Mouse (Mus musculus): ENCODE measurements around the gene Lrrc8a.

Lrrc8a gene

DNA sequence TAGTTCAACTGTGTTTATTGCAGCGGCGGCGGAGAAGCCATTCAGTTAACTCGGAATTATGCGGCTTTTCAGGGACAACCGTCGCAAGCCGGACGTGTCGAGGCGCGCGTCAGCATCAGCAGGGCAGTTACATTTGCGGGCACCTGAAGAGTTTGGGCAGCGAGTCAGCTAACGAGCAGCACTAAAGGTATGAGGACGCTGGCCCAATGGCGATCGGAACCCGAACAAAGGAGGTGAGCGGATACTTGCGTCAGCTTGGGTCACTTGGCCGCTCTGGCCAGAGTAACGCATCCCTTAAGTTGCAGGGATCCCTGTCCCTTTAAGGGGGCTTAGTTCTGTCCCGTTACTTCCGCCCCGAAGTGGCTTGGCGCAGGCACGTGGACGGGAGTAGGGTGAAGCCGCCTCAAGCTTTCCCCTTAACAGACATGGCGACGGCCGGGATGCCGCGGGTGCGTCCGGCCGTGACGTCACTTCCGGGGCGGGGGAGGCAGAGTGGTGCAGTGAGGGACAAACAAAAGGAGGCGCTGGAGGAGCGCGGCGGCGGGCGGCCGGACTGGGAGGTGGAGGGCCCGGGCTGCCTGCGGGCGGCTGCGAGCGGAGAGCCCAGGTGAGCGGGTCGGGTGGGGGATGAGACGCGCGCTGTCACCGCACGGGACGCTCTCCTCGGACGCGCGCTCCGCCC, at the start of gene Lrrc8a:
Lrrc8a (plus strand) TSS at position 517 of the 682 bp plus-strand sequence.
- DNase-seq (ENCODE audit: low spot score), result peak; percentile 100

DNA sequence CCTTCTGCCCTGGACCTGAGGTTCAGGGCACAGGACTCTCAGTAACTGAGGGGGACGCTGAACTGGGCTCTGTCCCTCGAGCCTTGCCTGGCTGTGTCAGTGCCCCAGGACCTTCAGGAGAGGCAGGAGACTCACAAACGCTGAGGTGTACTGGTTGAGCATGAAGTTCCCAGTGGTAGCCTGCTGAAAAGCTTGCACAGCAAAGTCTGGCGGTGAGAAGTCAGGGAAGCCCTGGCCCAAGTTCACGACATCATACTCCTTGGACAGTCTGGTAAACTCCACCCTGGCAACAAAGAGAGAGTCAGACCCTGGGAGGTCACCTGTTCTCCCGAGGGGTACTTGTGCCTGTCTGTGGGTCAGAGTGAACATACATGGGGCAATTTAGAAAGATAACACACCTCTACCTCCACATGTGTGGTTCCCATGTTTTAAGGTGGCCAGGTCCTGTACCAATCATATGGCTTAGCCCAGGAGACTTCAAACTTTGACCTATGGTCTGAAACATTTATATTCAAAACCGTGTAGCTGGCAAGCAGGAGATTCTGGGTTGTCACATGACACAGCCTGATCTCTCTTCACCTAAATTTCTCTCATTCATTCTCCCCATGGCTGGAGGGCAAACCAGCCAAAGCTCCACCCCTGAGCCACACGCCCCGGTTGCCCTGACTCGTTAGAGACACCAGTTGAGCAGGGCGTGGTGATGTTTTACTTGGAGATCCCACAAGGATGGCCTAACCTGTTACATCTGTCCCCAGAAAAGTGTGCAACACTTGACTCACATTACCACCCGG, 45.5 kb upstream of the Lrrc8a start:
- no peak for DNase-seq (ENCODE audit: low spot score)

DNA sequence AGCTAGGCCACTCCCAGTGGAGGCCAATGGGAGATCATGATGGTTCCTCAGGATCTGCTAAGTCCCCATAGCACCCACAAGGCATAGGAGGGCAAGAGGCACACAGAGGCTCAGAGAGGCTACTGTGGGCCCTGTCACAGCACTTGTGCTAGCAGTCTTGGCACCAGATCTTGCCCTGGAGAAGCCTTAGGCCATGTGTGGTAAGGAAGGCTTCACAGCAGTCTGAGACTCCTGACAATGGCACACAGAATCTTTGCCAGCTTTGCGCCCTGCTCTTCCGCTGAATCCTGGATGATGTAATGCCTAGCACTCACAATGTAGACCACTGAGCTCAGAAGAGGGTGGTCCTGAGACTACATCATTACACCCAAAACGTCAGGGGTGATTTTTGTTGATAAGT, 42.9 kb upstream of the Lrrc8a start:
- no peak for DNase-seq (ENCODE audit: low spot score)

DNA sequence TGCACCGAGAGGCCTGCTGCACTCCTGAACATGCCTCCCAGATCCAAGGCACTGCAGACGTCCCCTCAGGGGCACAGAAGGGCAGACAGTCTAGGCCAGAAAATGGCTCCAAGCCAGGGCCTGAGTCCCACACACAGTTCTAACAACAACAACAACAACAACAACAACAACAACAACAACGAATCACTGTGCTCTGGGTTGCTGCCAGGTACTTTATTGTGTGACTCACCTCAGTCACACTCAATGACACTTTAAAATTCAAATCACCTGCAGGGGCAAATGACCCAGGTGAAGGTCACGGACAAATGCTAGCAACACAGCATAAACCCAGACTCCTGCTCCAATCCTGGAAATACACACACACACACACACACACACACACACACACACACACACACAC, 39.5 kb upstream of the Lrrc8a start:
- DNase-seq (ENCODE audit: low spot score), result no peak

DNA sequence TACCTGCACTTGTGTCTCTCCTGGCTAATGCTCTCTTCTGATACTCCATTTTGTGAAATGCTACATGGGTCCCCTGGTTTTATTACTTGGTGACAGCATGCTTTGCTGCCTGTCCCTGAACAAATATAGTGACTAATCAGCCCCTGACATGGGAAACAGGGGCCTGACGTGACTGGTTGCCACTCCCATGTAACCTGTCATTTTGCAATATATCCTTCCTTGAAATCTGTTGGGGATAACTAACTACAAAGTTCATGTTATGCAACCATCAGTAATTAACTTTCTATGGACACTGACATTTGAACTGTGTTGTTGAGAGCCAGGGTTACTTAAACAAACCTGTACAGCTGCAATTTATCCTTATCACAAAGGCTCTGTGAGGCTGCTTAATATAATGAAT, 37.5 kb upstream of the Lrrc8a start:
- DNase-seq (ENCODE audit: low spot score), result no peak

DNA sequence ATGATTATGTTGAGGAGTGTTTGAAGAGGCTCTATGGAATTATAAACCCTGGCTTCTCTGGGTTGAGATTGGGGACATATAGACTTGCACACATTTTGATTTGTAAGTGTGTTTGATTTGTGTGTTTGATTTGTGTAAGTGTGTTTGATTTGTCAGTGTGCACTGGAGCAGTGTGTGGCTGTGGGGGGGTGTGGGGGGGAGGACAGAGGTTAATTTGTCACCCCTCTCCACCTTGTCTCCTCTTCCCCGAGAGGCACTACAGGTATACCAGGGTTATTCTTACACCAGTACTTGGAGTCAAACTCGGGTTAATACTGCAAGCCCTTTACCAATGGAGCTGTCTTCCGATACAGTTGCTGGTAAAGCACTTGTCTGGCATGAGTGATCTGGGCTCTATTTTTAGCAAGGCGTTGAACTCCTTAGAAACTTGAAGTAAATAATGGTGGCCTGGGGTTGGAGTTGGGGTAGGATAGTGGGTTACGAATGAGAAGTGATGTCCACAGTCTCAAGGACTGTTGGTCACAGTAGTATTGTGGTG, 37.1 kb upstream of the Lrrc8a start:
- no peak for DNase-seq (ENCODE audit: low spot score)

DNA sequence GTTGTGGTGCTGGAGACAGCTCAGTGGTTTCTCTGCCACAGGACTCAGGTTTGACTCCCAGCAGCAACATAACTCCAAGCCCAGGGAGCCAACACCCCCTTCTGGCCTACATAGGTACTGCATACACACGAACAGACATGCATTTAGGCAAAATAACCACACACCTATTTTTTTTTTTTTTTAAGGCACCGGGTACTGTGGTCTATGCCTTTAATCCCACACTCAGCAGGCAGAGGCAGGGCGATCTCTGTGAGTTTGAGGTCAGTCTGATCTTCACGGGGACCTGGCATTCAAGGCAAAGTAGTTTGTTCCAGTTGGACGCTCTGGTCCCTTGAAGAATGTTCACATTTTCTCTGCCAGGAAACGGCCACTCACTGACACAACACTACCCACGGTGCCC, 34.1 kb upstream of the Lrrc8a start:
- peak; percentile 56 for DNase-seq (ENCODE audit: low spot score)

DNA sequence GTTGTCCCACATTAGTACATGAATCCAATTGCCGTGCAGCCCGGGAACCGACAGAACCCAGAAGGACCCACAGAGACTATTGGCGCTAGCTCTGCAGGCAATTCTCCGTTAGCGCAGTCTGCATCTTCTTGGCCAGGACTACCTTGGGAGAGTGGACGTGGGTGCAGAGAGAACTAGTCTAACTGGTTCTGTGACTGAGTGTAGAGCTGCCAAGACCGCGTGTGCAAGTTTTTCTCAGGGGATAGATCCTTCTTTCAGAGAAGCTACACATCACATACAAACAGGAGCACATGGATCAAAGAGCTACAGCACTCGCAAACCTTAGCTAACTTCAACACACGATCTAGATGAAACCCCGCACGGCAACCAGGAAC, 32.3 kb upstream of the Lrrc8a start:
- DNase-seq (ENCODE audit: low spot score), result no peak

DNA sequence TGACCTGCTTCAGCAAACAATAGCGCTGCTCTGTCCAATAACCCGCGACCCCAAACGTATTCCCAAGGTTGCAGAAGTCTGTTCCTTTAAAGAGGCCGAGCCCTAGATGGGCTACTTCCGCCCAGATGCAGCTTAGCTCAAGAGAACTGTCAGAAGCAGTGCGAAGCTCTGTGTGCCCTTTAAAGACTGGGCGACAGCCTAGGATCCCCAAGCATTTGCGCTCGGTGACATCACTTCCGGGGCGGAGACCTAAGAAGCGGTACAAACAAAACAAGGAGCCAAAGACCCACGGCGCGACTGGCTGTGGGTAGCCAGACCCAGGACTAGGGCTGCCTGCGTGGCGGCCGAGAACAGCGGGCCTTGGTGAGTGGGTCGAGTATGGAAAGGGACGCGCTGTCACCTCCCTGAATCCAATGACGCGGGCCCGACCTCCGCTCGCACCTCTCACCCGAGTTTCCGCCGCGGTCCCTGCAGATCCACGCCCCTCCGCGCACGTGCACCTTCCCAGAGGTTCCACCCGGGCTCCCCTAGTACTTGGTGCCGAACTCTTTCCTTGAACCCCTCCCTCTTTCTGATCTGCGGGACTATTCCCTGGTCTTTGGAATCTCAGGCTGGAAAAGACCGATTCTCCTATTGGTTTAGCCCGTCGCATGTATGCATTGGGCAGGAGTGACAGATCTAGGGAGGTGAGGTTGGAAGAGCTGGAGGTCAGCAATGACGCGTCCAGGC, 31.7 kb upstream of the Lrrc8a start, which contains the start of gene Kyat1:
Kyat1 (minus strand) TSS at position 219 of the 729 bp plus-strand sequence.
- DNase-seq (ENCODE audit: low spot score), result peak; percentile 95

DNA sequence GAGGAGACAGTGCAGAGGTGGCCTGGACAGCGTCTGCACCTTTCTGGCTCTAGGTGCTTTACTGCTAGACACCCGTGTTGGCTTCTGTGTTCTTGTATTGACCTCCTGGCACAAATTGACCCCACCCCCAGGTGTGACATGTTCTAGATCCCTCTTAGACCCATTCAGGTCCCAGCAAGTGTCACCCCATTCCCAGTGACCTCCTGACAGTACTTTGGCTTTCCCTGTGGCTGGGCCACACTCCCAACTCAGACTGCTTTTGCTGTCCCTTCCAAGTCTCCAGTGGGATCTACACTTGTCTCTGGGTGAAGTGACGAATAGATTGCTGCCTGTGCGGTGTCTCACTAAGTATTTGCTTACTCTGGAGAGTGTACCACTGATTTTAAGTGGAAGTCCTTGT, 30.1 kb upstream of the Lrrc8a start:
- no peak for DNase-seq (ENCODE audit: low spot score)

DNA sequence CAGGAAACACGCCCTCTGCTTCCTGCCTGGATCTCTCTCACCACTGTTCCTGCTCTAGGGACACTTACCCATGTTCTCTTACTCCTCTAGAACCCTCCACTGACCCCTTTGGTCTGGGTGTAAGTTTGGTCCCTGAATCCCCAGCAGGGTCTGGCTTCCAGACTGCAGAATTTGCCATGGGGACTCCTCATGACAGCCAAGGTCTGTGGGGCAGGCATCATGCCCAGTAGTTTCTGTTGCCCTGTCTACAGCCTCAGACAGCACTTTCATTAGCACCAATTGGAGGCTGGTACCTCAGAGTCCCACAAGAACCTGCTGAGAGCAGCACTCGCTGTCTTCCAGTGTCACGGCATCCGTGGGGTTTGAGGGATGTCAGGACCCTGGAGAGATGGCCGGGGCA, 29.6 kb upstream of the Lrrc8a start:
- DNase-seq (ENCODE audit: low spot score), result no peak

DNA sequence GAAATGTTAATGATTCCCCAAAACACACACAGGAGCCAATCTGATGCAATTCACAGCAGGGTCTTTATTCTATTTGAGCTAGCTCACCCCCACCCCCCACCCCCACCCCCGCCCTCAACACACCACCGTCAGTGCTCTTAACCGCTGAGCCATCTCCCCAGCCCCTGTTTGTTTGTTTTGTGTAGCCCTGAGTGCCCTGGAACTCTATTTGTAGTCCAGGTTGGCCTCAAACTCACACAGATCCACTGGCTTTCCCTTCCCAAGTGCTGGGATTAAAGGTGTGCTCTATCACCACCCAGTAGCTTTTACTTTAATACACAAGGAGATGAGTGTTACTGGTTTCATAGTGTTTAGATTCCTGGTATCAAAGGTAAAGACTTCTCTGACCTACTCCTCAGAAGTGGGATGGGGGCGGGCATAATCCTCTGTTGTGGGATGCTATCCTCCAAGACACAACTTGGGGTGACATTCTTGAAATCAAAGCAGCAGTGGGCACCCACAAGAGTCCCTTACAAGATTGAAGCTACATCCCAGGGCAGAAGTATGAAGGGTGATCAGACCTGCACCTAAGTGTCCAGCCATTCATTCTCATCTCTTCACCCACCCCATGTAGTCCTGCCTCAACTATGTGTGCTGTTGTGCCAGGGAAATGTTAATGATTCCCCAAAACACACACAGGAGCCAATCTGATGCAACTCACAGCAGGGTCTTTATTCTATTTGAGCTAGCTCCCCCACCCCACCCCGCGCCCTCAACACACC, 25.9 kb upstream of the Lrrc8a start:
- no peak for DNase-seq (ENCODE audit: low spot score)

DNA sequence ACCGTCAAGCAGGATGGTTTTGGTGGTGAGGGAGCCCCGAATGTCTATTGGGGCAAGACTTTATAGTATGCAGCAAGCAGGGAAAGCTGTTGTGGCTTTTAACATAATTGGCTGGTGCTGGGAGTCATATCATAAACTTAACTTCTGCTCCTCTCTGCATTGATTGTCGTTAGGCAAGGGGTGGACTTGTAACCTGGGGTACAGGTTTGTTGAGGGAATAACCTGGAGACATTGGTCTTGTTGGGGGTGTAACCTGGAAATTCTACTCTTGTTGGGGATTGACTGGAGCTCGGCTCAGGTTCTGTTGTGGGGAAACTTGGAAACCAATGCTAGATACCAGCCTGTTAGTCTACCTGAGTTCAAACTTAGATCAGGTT, 25.4 kb upstream of the Lrrc8a start:
- no peak for DNase-seq (ENCODE audit: low spot score)

DNA sequence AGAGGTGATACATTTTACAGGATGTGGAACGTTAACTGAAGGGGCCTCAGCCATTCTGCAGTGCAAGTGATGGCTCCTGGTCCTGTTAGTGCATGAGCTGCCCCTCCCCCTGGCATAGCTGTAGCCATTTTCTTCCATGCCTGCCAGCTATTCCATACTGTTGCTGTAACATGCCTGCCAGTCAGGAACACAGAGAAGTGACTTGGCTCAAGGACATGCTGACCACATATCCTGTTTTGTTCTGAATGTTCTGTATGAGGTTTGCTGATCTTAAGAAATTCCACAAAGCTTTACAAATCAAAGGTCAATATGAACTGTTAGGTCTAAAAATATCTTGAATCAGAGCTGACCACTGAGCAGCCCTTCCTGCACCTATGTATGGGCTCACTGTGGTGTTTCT, 24.6 kb upstream of the Lrrc8a start:
- no peak for DNase-seq (ENCODE audit: low spot score)

DNA sequence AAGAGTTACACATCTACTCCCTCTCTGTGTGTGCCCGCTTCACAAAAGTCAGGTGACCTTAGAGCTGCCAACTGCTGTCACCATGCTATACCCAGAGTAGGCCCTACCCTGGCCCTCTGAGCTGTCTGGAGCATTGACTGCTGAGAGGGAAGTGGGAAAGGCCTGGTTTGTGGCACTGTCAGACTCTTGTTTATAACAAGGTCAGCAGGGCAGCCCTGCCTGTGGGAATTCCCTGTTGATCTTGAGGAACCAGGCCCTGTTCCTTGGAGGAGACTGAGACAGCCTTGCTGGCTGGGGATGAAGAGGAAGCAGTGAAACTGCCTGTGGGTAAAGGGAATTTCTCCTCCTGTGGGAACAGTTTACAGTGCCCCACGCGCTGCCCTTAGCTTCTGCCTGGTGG, 22.8 kb upstream of the Lrrc8a start:
- DNase-seq (ENCODE audit: low spot score), result no peak

DNA sequence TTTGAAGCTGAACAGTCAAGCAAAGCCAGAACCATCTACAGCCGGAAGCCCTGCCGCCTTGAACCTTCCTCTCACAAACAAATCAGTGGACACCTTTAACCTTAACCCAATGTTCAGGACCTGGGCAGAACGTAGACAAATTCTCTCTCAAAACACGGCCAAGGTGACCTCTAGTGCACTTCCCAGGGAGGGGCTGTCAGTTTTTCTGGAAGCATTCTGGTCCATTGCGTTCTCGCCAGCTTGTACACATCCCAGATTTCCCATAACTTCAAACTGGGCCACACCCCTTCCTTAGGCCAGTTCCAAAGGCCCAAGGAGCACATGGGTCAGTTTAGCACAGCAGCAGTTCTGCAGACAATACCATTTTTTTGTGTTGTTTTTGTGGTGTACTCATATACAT, 22.0 kb upstream of the Lrrc8a start:
- DNase-seq (ENCODE audit: low spot score), result no peak

DNA sequence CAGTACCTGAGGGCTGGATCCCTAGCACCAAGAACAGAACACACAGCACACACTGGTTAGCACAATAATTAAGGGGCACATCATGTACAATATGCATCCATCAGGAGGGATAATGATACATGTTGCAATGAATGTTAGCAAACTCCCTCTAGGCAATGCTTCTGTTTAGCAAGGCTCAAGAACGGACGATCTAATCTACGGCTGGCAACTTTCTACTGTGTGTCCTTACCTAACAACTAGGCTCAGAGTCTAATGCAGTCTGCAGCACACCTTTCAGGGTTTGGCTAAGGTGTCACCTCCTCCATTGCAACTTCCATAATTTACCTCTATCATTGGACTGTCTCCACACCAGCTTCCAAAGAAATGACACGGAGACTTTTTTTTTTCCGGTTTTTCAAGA, 21.2 kb upstream of the Lrrc8a start:
- no peak for DNase-seq (ENCODE audit: low spot score)

DNA sequence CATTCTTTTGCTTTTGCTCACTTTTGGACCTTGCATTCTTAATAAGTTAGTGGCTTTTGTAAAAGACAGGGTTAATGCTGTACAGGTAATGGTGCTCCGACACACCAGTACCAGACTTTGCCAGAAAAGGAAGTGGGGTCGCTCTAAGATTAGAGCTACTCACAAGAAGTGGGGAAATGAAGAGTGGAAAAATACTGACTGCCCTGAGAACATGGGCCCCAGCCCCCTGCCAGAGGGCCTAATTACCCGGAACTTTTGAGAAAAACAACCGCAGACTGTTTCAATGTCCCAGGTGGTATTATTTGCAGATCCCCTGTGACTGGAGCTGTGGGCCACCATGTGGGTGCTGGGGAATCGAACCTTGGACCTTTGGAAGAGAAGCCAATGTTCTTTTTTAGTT, 1.9 kb upstream of the Lrrc8a start:
- DNase-seq (ENCODE audit: low spot score), result no peak

DNA sequence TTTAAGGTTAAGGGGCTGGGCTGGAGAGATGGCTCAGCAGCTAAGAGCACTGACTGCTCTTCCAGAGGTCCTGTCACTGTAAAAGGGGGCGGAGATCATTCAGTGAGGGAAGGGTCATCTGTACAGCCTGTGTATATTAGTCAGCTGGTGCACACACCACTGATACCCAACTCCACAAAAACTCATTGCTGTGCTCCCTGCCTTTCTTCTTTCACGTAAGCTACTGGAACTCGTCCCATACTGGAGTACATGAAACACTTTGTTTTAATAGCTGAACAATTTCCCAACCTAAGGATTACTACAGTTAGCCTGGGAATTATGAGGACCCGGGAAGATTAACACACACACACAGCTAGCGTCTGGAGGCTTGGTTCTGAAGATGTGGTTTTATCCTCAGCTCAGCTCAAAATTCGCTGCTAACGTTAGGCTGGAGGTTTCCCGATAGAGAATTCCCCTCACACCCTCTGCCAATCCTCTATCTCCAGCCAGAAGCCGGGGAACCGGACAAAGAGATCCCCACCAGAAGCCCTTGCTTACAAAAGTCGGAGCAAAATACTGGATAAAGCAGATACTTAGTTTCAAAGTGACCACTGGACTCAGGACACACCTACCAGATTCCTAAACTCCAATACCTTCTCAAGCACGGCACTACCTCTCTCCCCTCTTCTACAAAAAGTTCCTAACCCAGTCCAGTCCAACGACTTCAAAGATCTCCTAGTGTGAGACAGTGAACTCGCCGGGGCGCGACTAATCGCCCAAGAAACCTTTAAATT, 903 bp upstream of the Lrrc8a start:
- DNase-seq (ENCODE audit: low spot score), result no peak

DNA sequence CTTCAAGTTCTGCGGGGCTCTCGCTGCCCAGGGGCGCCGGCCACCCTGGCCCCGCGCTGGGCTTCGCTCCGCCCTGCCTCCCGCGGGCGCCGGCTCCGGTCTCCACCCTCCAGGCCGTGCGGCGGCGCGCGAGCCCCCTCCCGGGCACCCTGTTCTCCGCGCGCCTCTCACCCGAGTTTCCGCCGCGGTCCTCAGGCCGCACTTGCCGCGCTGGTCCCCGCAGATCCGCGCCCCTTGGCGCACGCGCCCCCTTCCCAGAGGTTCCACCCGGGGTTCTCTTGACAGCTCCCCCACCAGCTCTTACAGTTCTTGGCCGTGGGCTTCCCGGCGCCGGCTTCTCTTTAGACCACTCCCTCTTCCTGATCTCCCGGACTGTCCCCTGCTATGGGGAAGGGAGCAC, 366 bp downstream of the Lrrc8a start:
- DNase-seq (ENCODE audit: low spot score), result peak; percentile 60

DNA sequence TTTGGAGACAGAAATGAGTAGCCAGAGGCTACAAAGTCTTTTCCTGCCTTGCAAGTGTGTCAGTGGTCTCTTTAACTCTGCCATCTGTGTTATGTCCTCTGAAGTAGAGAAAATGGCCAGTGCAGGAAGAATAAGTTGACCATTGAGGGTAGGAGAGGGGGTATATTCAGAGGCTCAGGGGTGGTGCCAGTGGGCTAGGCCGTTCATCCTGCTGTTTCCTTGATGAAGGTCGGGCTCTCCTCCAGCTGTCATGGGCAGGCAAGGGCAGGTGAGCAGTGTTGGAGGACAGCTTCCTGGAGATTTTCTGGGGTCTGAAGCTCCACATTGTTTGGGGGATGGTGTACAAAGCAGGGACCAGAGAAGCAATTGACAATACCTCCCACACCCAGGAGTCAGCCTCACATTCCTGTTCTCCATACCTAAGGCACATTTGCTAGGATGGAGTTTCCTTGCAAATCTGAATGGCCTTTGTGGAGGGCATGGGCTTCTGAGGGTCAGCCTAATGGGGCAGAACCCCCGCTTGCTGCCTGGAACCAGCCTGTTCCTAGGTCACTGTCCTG, 1.5 kb downstream of the Lrrc8a start:
- DNase-seq (ENCODE audit: low spot score), result no peak
